18 mouse cellular contexts compared by ENCODE assay signal in genomic region chr13:15442002-15442401, GRCm38 (mm10). TPM values are rescaled to one million over a fixed set of nuclear protein-coding genes. Genes with fewer than 3 reads are reported as not detected.
DNase-seq lines count a peak whose midpoint lies in the region; ATAC-seq and TF ChIP-seq lines count a peak whose summit lies in the region.
"Had no signal": no experiment of that assay in that cellular context is flagged by ENCODE, and none has a peak within 500 bp of the region (broad histone marks: within the 10 kb centered on the region; RNA-seq: fewer than 3 reads in every experiment).

No protein-coding gene starts in this region.

- peaks cover 25% of the 10 kb centered on the region for H3K4me1 ChIP-seq in embryonic facial prominence, embryonic 13.5 days
- H3K4me1 ChIP-seq in embryonic facial prominence, embryonic 10.5 days, result peaks cover 16% of the 10 kb centered on the region
- peaks cover 0 to 13% of the 10 kb centered on the region in 2 experiments; a peak in 2 of 4 replicates for H3K4me1 ChIP-seq in CH12.LX (ENCODE audit: control insufficient read depth in 1 of 2, insufficient read depth in 2 of 2)
- H3K4me1 ChIP-seq in embryonic facial prominence, embryonic 15.5 days, result peaks cover 16% of the 10 kb centered on the region; the same call in 1 of the 2 replicates
- H3K4me1 ChIP-seq: forebrain, embryonic 15.5 days; heart, embryonic 15.5 days; hindbrain, embryonic 15.5 days had no signal

- H3K9ac ChIP-seq in embryonic facial prominence, embryonic 13.5 days, result no peak overlapping the region
- no peak overlapping the region for H3K9ac ChIP-seq in CH12.LX (ENCODE audit: insufficient read depth, low read depth)
- H3K9ac ChIP-seq in embryonic facial prominence, embryonic 15.5 days, result no peak overlapping the region
- H3K9ac ChIP-seq: forebrain, embryonic 15.5 days; heart, embryonic 15.5 days; hindbrain, embryonic 15.5 days had no signal

- no peaks in the 10 kb centered on the region for H3K79me2 ChIP-seq in CH12.LX (replicated peaks; ENCODE audit: control insufficient read depth, extremely low read depth, insufficient read depth, poor library complexity, severe bottlenecking)

- 0 out of 2 replicates have a peak overlapping the region, but pooled peaks have one; percentile 4 for H3K27ac ChIP-seq in embryonic facial prominence, embryonic 13.5 days
- H3K27ac ChIP-seq in embryonic facial prominence, embryonic 10.5 days (replicated peaks), result no peak overlapping the region
- no peak overlapping the region for H3K27ac ChIP-seq in CH12.LX (ENCODE audit: insufficient read depth, low read depth)
- peak overlapping the region; percentile 13; the same call in 1 of the 2 replicates for H3K27ac ChIP-seq in embryonic facial prominence, embryonic 15.5 days (replicated peaks)
- H3K27ac ChIP-seq: forebrain, embryonic 15.5 days; heart, adult 2 months; heart, embryonic 15.5 days; hindbrain, embryonic 15.5 days had no signal

- no peaks in the 10 kb centered on the region for H3K27me3 ChIP-seq in embryonic facial prominence, embryonic 13.5 days
- no peaks in the 10 kb centered on the region for H3K27me3 ChIP-seq in embryonic facial prominence, embryonic 10.5 days (replicated peaks; ENCODE audit: low read depth, poor library complexity, severe bottlenecking)
- no peaks in the 10 kb centered on the region for H3K27me3 ChIP-seq in CH12.LX (replicated peaks)
- no peaks in the 10 kb centered on the region for H3K27me3 ChIP-seq in embryonic facial prominence, embryonic 15.5 days
- H3K27me3 ChIP-seq: forebrain, embryonic 15.5 days; heart, embryonic 15.5 days; hindbrain, embryonic 15.5 days had no signal

- TF ChIP-seq POLR2A in CH12.LX (IDR thresholded peaks at IDR 0.05; ENCODE audit: low read depth, low read length), result no peak

- no peak for ATAC-seq in embryonic facial prominence, embryonic 13.5 days (ENCODE audit: insufficient number of reproducible peaks, insufficient read depth, low FRiP score, low TSS enrichment, low read depth)
- no peak for ATAC-seq in embryonic facial prominence, embryonic 15.5 days (ENCODE audit: insufficient number of reproducible peaks, low FRiP score, low TSS enrichment, low read depth)
- ATAC-seq in megakaryocyte progenitor cell, adult 5-6 weeks (replicated peaks; ENCODE audit: poor library complexity), result peak; percentile 97
- ATAC-seq: forebrain, embryonic 15.5 days had no signal

- TF ChIP-seq RAD21 in CH12.LX (IDR thresholded peaks at IDR 0.05; ENCODE audit: low read depth, low read length), result no peak

- no peaks in the 10 kb centered on the region for H3K36me3 ChIP-seq in embryonic facial prominence, embryonic 13.5 days
- no peaks in the 10 kb centered on the region for H3K36me3 ChIP-seq in embryonic facial prominence, embryonic 10.5 days (replicated peaks)
- H3K36me3 ChIP-seq in CH12.LX (replicated peaks in 1 of 2; ENCODE audit: control insufficient read depth in 1 of 2, insufficient read depth in 1 of 2, low read length in 1 of 2), result no peaks in the 10 kb centered on the region
- H3K36me3 ChIP-seq in embryonic facial prominence, embryonic 15.5 days, result no peaks in the 10 kb centered on the region
- H3K36me3 ChIP-seq: forebrain, embryonic 15.5 days; heart, embryonic 15.5 days; hindbrain, embryonic 15.5 days had no signal

- H3K4me3 ChIP-seq in embryonic facial prominence, embryonic 13.5 days, result no peak overlapping the region
- no peak overlapping the region for H3K4me3 ChIP-seq in embryonic facial prominence, embryonic 10.5 days
- no peak overlapping the region for H3K4me3 ChIP-seq in CH12.LX (replicated peaks in 1 of 3; ENCODE audit: low read depth in 2 of 3, low read length in 2 of 3, poor library complexity in 1 of 3)
- H3K4me3 ChIP-seq in embryonic facial prominence, embryonic 15.5 days (replicated peaks), result no peak overlapping the region
- H3K4me3 ChIP-seq: forebrain, embryonic 15.5 days; heart, adult 2 months; heart, embryonic 15.5 days; hindbrain, embryonic 15.5 days had no signal

- intact Hi-C loops in left cerebral cortex, postnatal 14 days (cut with DNase I), result no loop called here

- dilution Hi-C loops in CH12.LX (cut with MboI; ENCODE audit: extremely low pct_ligation_motif_present, extremely low pct_unique_long_range_greater_than_20kb, low sequenced_read_pairs), result no loop called here

- TF ChIP-seq CTCF in CH12.LX (conservative IDR thresholded peaks at IDR 0.05 in 1 of 2, IDR thresholded peaks at IDR 0.05 in 1 of 2; ENCODE audit: low read depth in 2 of 2, low read length in 2 of 2), result no peak

- in situ Hi-C loops in CH12.LX (cut with MboI; ENCODE audit: low pct_ligation_motif_present, low pct_unique_long_range_greater_than_20kb, low sequenced_read_pairs), result no loop called here

- no peak overlapping the region for H3K4me2 ChIP-seq in embryonic facial prominence, embryonic 13.5 days
- H3K4me2 ChIP-seq in CH12.LX (ENCODE audit: insufficient read depth, low read depth, poor library complexity, severe bottlenecking), result no peak overlapping the region
- H3K4me2 ChIP-seq in embryonic facial prominence, embryonic 15.5 days (replicated peaks), result no peak overlapping the region
- H3K4me2 ChIP-seq: forebrain, embryonic 15.5 days; heart, embryonic 11.5 days; heart, embryonic 15.5 days; hindbrain, embryonic 15.5 days had no signal

- H3K9me3 ChIP-seq in embryonic facial prominence, embryonic 13.5 days, result no peaks in the 10 kb centered on the region
- 0 out of 2 replicates have a peak, but pooled peaks cover 3% of the 10 kb centered on the region for H3K9me3 ChIP-seq in embryonic facial prominence, embryonic 10.5 days
- no peaks in the 10 kb centered on the region for H3K9me3 ChIP-seq in CH12.LX (replicated peaks; ENCODE audit: low read length)
- no peaks in the 10 kb centered on the region for H3K9me3 ChIP-seq in embryonic facial prominence, embryonic 15.5 days (replicated peaks)
- H3K9me3 ChIP-seq: forebrain, embryonic 15.5 days; heart, embryonic 15.5 days; hindbrain, embryonic 15.5 days had no signal

- DNase-seq in embryonic facial prominence, embryonic 10.5 days (ENCODE audit: low spot score), result no peak
- peak; percentile 19 for DNase-seq in CH12.LX (ENCODE audit: extremely low read depth)
- DNase-seq in left cerebral cortex, postnatal 14 days (ENCODE audit: low spot score in 2 of 2), result no peak
- DNase-seq in left cerebral cortex, adult 8-10 months (ENCODE audit: low spot score in 2 of 2), result no peak
- DNase-seq in layer of hippocampus, postnatal 25 days (ENCODE audit: extremely low spot score in 1 of 2, low spot score in 1 of 2), result no peak
- DNase-seq: adrenal gland, adult 8-10 months; cerebellum, adult 11 months; cerebellum, adult 8-10 months; cerebellum, postnatal 14 days; heart, adult 2 months; heart, postnatal 14 days had no signal

- no peak for TF ChIP-seq EP300 in CH12.LX (IDR thresholded peaks at IDR 0.05; ENCODE audit: low read length)

- WGBS in embryonic facial prominence, embryonic 13.5 days, result 61% methylated on average over 4 of the region's 4 CpGs
- 87% methylated on average over 4 of the region's 4 CpGs for WGBS in embryonic facial prominence, embryonic 10.5 days
- WGBS in embryonic facial prominence, embryonic 15.5 days, result 49% methylated on average over 4 of the region's 4 CpGs

TF ChIP-seq in CH12.LX, 34 proteins besides CTCF, POLR2A, EP300 and RAD21:
- no peak for TF ChIP-seq SIN3A (IDR thresholded peaks at IDR 0.05; ENCODE audit: low read length)
- no peak for TF ChIP-seq JUND (conservative IDR thresholded peaks at IDR 0.05; ENCODE audit: low read depth, low read length)
- TF ChIP-seq USF1 (IDR thresholded peaks at IDR 0.05; ENCODE audit: low read depth, low read length), result no peak
- no peak for TF ChIP-seq NRF1 (IDR thresholded peaks at IDR 0.05; ENCODE audit: low read depth, low read length)
- no peak for TF ChIP-seq TBP (conservative IDR thresholded peaks at IDR 0.05; ENCODE audit: low read depth, low read length)
- no peak for TF ChIP-seq NELFE (IDR thresholded peaks at IDR 0.05; ENCODE audit: low read depth, low read length)
- TF ChIP-seq ZMIZ1 (IDR thresholded peaks at IDR 0.05; ENCODE audit: low read depth, low read length), result no peak
- no peak for TF ChIP-seq MAFK (IDR thresholded peaks at IDR 0.05; ENCODE audit: insufficient replicate concordance, low read length)
- TF ChIP-seq RCOR1 (conservative IDR thresholded peaks at IDR 0.05; ENCODE audit: low read depth, low read length), result no peak
- no peak for TF ChIP-seq GABPA (IDR thresholded peaks at IDR 0.05; ENCODE audit: insufficient replicate concordance, low read depth, low read length)
- TF ChIP-seq MXI1 (IDR thresholded peaks at IDR 0.05; ENCODE audit: low read depth, low read length), result no peak
- TF ChIP-seq MEF2A (IDR thresholded peaks at IDR 0.05; ENCODE audit: borderline replicate concordance, low read depth, low read length), result no peak
- no peak for TF ChIP-seq MAZ (IDR thresholded peaks at IDR 0.05; ENCODE audit: low read depth, low read length)
- TF ChIP-seq CHD2 (IDR thresholded peaks at IDR 0.05; ENCODE audit: low read length), result no peak
- TF ChIP-seq PAX5 (IDR thresholded peaks at IDR 0.05; ENCODE audit: low read length), result no peak
- TF ChIP-seq BHLHE40 (IDR thresholded peaks at IDR 0.05; ENCODE audit: low read depth, low read length), result no peak

RNA-seq across cellular contexts. Expression of gene Gli3, which starts 21.0 kb away (rescaled TPM):
- 32.8 and 38.3 TPM in 2 replicates for polyA plus RNA-seq in embryonic facial prominence, embryonic 13.5 days (2015; fragmentation: Nextera tagmentation; extraction: Ambion mirVana)
- polyA plus RNA-seq in embryonic facial prominence, embryonic 10.5 days (2016; fragmentation: Nextera tagmentation; extraction: Ambion mirVana), result 33.9 and 35.4 TPM in 2 replicates
- total RNA-seq in CH12.LX (2012; rRNA removed) (not detected in 2 replicates), CH12.LX (2014; rRNA removed) (not detected in 2 replicates)
- polyA plus RNA-seq in CH12.LX (2012; ENCODE audit: insufficient read length, low read depth), result not detected in 2 replicates
- 23.1 and 24.7 TPM in 2 replicates for polyA plus RNA-seq in embryonic facial prominence, embryonic 15.5 days (2015; fragmentation: Nextera tagmentation; extraction: Ambion mirVana)
- total RNA-seq in megakaryocyte progenitor cell, adult 5-6 weeks (2015), result 0.02 and 0.25 TPM in 2 replicates
- 0.14 and 0.71 TPM in 2 replicates for total RNA-seq in megakaryocyte progenitor cell, adult 5-6 weeks (2017)
- 10 to 100 TPM; 10.4 to 11.1 TPM for total RNA-seq in left cerebral cortex, postnatal 14 days (2021)
- total RNA-seq in left cerebral cortex, adult 8-10 months (2022), result 10 to 100 TPM in 3 of 4 experiments, 1 to 10 TPM in 1; 9.1 to 11.9 (median 11.7) TPM
- 1 to 10 TPM; 8.1 to 9.1 TPM for total RNA-seq in layer of hippocampus, postnatal 25 days (2021)

Comparison
In these comparisons a context has a peak if more than half of its experiments do, and no peak if none do; other contexts are left out.
1. H3K27ac ChIP-seq: peak in embryonic facial prominence, embryonic 13.5 days (single experiment) and embryonic facial prominence, embryonic 15.5 days (single experiment); none in embryonic facial prominence, embryonic 10.5 days (single experiment) and CH12.LX (single experiment).
2. RNA of gene Gli3, which starts 21.0 kb away (total RNA-seq): 9.1 to 11.9 TPM in left cerebral cortex, adult 8-10 months, 10.4 to 11.1 TPM in left cerebral cortex, postnatal 14 days and 8.1 to 9.1 TPM in layer of hippocampus, postnatal 25 days; 0.02 to 0.71 TPM in megakaryocyte progenitor cell, adult 5-6 weeks and not detected in CH12.LX; every median in the first group is over 4 times any median in the second.